Mouse (Mus musculus) kidney, embryonic 14.5 days (tissue): ENCODE data around the gene Retreg1. TPM values are rescaled to one million over a fixed set of nuclear protein-coding genes. Genes with fewer than 3 reads are reported as not detected.

Source experiments
- ATAC-seq: fragments of 200-750 bp; cut with Nextera tagmentation; 2 replicates; pipeline ENCODE4 v1.8.0; 2017; ENCODE audit warnings: moderate number of reproducible peaks, mild to moderate bottlenecking, moderate TSS enrichment, moderate library complexity; ENCODE audit not compliant: low FRiP score, low TSS enrichment
- H3K27ac ChIP-seq: fragments of 300-500 bp; sonication (generic); 2 replicates; pipeline ENCODE4 v1.5.1; 2014; ENCODE audit warnings: low read depth, mild to moderate bottlenecking, low read length, moderate library complexity, mixed read lengths
- H3K27me3 ChIP-seq: fragments of 300-500 bp; sonication (generic); 2 replicates; pipeline ENCODE4 v1.6.1; 2014; ENCODE audit warnings: mild to moderate bottlenecking, low read length; ENCODE audit not compliant: control insufficient read depth, insufficient read depth
- H3K36me3 ChIP-seq: fragments of 300-500 bp; sonication (generic); 2 replicates; pipeline ENCODE4 v1.6.1; 2014; ENCODE audit warnings: low read length, mixed read lengths; ENCODE audit not compliant: control insufficient read depth, insufficient read depth
- H3K4me1 ChIP-seq: fragments of 300-500 bp; sonication (generic); 2 replicates; pipeline ENCODE4 v1.6.1; 2014; ENCODE audit warnings: low read length, mixed read lengths; ENCODE audit not compliant: control insufficient read depth, insufficient read depth
- H3K4me2 ChIP-seq: fragments of 300-500 bp; sonication (generic); replicated peaks from 2 replicates; pipeline ENCODE4 v1.6.1; 2014; ENCODE audit warnings: low read depth, mild to moderate bottlenecking, low read length
- H3K4me3 ChIP-seq: fragments of 300-500 bp; sonication (generic); 2 replicates; pipeline ENCODE4 v1.5.1; 2014; ENCODE audit warnings: mild to moderate bottlenecking, low read length
- H3K9ac ChIP-seq: fragments of 300-500 bp; sonication (generic); 2 replicates; pipeline ENCODE4 v1.6.1; 2014; ENCODE audit warnings: low read depth, mild to moderate bottlenecking, low read length, moderate library complexity
- H3K9me3 ChIP-seq: fragments of 300-500 bp; sonication (generic); 2 replicates; pipeline ENCODE4 v1.6.1; 2016; ENCODE audit warnings: low read length; ENCODE audit not compliant: control insufficient read depth
- WGBS: fragments of 180-500 bp; shearing (Covaris S2); extraction: QIAGEN DNeasy Blood & Tissue Kit; methylation state at CpG from one replicate; pipeline ENCODE4 v1.1.7; 2014; 5-methylcytosine and 5-hydroxymethylcytosine counted together
- polyA plus RNA-seq: library from polyadenylated mRNA; unstranded; fragments of >200 nt; fragmentation: Nextera tagmentation; extraction: Ambion mirVana; gene quantifications from 2 replicates; pipeline ENCODE4 v1.2.1, GENCODE M21; 2014

Retreg1 gene
- polyA plus RNA-seq, 1 experiment from 2014 or later, result 14.6 TPM

- Histone ChIP-seq H3K36me3 (no peaks in the 10 kb centered on the region), H3K27me3 (no peaks in the 10 kb centered on the region), H3K4me2 (no peak overlapping the region), H3K9me3 (no peaks in the 10 kb centered on the region), H3K4me3 (no peak overlapping the region), H3K9ac (no peak overlapping the region), H3K4me1 (peaks cover 8% of the 10 kb centered on the region; the same call in 1 of the 2 replicates), H3K27ac (no peak overlapping the region)
- 81% methylated on average over 4 of the region's 4 CpGs for WGBS
- no peak for ATAC-seq
Measured at GRCm38 (mm10) chr15:25926171-25926570, 83.2 kb downstream of the Retreg1 start.

GRCm38 (mm10) chr15:25927106-25927505 lies 84.1 kb downstream of the Retreg1 start:
- Histone ChIP-seq H3K27me3 (no peaks in the 10 kb centered on the region), H3K36me3 (no peaks in the 10 kb centered on the region), H3K4me1 (peaks cover 8% of the 10 kb centered on the region; the same call in 1 of the 2 replicates), H3K4me3 (no peak overlapping the region), H3K9me3 (no peaks in the 10 kb centered on the region), H3K4me2 (no peak overlapping the region), H3K9ac (no peak overlapping the region), H3K27ac (no peak overlapping the region)
- ATAC-seq, result no peak
- 94% methylated on average over 14 of the region's 14 CpGs for WGBS

GRCm38 (mm10) chr15:25928001-25928400 lies 85.0 kb downstream of the Retreg1 start:
- ATAC-seq, result peak; percentile 6; the same call in 1 of the 2 replicates
- no peak overlapping the region for H3K9ac ChIP-seq
- WGBS, result 93% methylated on average over 8 of the region's 8 CpGs
- no peaks in the 10 kb centered on the region for H3K9me3 ChIP-seq
- no peaks in the 10 kb centered on the region for H3K36me3 ChIP-seq
- no peaks in the 10 kb centered on the region for H3K27me3 ChIP-seq
- H3K27ac ChIP-seq, result no peak overlapping the region
- peaks cover 12% of the 10 kb centered on the region for H3K4me1 ChIP-seq
- no peak overlapping the region for H3K4me3 ChIP-seq
- H3K4me2 ChIP-seq, result no peak overlapping the region

GRCm38 (mm10) chr15:25928831-25929230 lies 85.9 kb downstream of the Retreg1 start:
- ATAC-seq, result no peak
- no peaks in the 10 kb centered on the region for H3K9me3 ChIP-seq
- no peak overlapping the region for H3K4me3 ChIP-seq
- H3K27me3 ChIP-seq, result no peaks in the 10 kb centered on the region
- H3K4me2 ChIP-seq, result no peak overlapping the region
- WGBS, result 70% methylated on average over 5 of the region's 5 CpGs
- no peak overlapping the region for H3K27ac ChIP-seq
- H3K4me1 ChIP-seq, result peaks cover 17% of the 10 kb centered on the region
- H3K9ac ChIP-seq, result no peak overlapping the region
- no peaks in the 10 kb centered on the region for H3K36me3 ChIP-seq

- ATAC-seq, result no peak
- Histone ChIP-seq H3K9ac (no peak overlapping the region), H3K27me3 (no peaks in the 10 kb centered on the region), H3K4me3 (no peak overlapping the region), H3K4me1 (peaks cover 17% of the 10 kb centered on the region), H3K36me3 (no peaks in the 10 kb centered on the region), H3K27ac (no peak overlapping the region), H3K9me3 (no peaks in the 10 kb centered on the region), H3K4me2 (no peak overlapping the region)
- WGBS, result 28% methylated on average over 11 of the region's 11 CpGs
Measured at GRCm38 (mm10) chr15:25929518-25929917, 86.5 kb downstream of the Retreg1 start.

GRCm38 (mm10) chr15:25929936-25930335 lies 87.0 kb downstream of the Retreg1 start:
- H3K9ac ChIP-seq, result no peak overlapping the region
- no peak overlapping the region for H3K4me3 ChIP-seq
- no peak for ATAC-seq
- 49% methylated on average over 10 of the region's 10 CpGs for WGBS
- H3K36me3 ChIP-seq, result no peaks in the 10 kb centered on the region
- no peak overlapping the region for H3K27ac ChIP-seq
- no peaks in the 10 kb centered on the region for H3K9me3 ChIP-seq
- H3K4me2 ChIP-seq, result no peak overlapping the region
- H3K27me3 ChIP-seq, result no peaks in the 10 kb centered on the region
- peaks cover 17% of the 10 kb centered on the region for H3K4me1 ChIP-seq

- H3K27me3 ChIP-seq, result no peaks in the 10 kb centered on the region
- H3K27ac ChIP-seq, result no peak overlapping the region
- no peak for ATAC-seq
- WGBS, result 73% methylated on average over 5 of the region's 5 CpGs
- peaks cover 17% of the 10 kb centered on the region for H3K4me1 ChIP-seq
- no peak overlapping the region for H3K9ac ChIP-seq
- H3K36me3 ChIP-seq, result no peaks in the 10 kb centered on the region
- H3K4me3 ChIP-seq, result no peak overlapping the region
- no peaks in the 10 kb centered on the region for H3K9me3 ChIP-seq
- no peak overlapping the region for H3K4me2 ChIP-seq
Measured at GRCm38 (mm10) chr15:25930657-25931056, 87.7 kb downstream of the Retreg1 start.

GRCm38 (mm10) chr15:25932497-25932896 lies 89.5 kb downstream of the Retreg1 start:
- Histone ChIP-seq H3K4me1 (peaks cover 17% of the 10 kb centered on the region), H3K4me3 (no peak overlapping the region), H3K4me2 (no peak overlapping the region), H3K36me3 (no peaks in the 10 kb centered on the region), H3K27me3 (no peaks in the 10 kb centered on the region), H3K9me3 (no peaks in the 10 kb centered on the region), H3K27ac (no peak overlapping the region), H3K9ac (no peak overlapping the region)
- WGBS, result 82% methylated on average over 9 of the region's 9 CpGs
- ATAC-seq, result no peak

GRCm38 (mm10) chr15:25932937-25933684 lies 90.1 kb downstream of the Retreg1 start:
- Histone ChIP-seq H3K9ac (no peak overlapping the region), H3K9me3 (no peaks in the 10 kb centered on the region), H3K4me2 (peak overlapping the region; percentile 9; the same call in 1 of the 2 replicates), H3K4me3 (no peak overlapping the region), H3K27me3 (no peaks in the 10 kb centered on the region), H3K4me1 (peaks cover 17% of the 10 kb centered on the region), H3K36me3 (no peaks in the 10 kb centered on the region), H3K27ac (peak overlapping the region; percentile 20; the same call in 1 of the 2 replicates)
- 41% methylated on average over 16 of the region's 16 CpGs for WGBS
- peak; percentile 69 for ATAC-seq
